In genomic region chr11:57184216-57184615, GRCm38 (mm10) we compare ENCODE assay signal across 32 mouse cellular contexts.
"Had no signal": no experiment of that assay in that cellular context is flagged by ENCODE, and none has a peak within 500 bp of the region (broad histone marks: within the 10 kb centered on the region; RNA-seq: fewer than 3 reads in every experiment).

No protein-coding gene starts in this region.

- H3K27me3 ChIP-seq: limb, embryonic 12.5 days; limb, embryonic 13.5 days; limb, embryonic 15.5 days; liver, embryonic 12.5 days; liver, embryonic 13.5 days; liver, embryonic 15.5 days; lung, embryonic 15.5 days; megakaryocyte, embryonic 14.5 days; midbrain, embryonic 12.5 days; midbrain, embryonic 13.5 days; midbrain, embryonic 15.5 days; neural tube, embryonic 12.5 days; neural tube, embryonic 13.5 days had no signal

- H3K9me3 ChIP-seq: limb, embryonic 10.5 days; limb, embryonic 12.5 days; limb, embryonic 13.5 days; limb, embryonic 15.5 days; liver, embryonic 12.5 days; liver, embryonic 13.5 days; liver, embryonic 15.5 days; lung, embryonic 15.5 days; megakaryocyte, embryonic 14.5 days; midbrain, embryonic 10.5 days; midbrain, embryonic 12.5 days; midbrain, embryonic 13.5 days; midbrain, embryonic 15.5 days; neural tube, embryonic 12.5 days; neural tube, embryonic 13.5 days had no signal

- ATAC-seq: liver, embryonic 12.5 days; liver, postnatal 0 days; lung, postnatal 0 days; midbrain, embryonic 13.5 days; midbrain, embryonic 15.5 days; midbrain, embryonic 16.5 days had no signal

- H3K4me1 ChIP-seq: limb, embryonic 10.5 days; limb, embryonic 12.5 days; limb, embryonic 13.5 days; limb, embryonic 15.5 days; liver, embryonic 12.5 days; liver, embryonic 13.5 days; liver, embryonic 15.5 days; lung, embryonic 15.5 days; megakaryocyte, embryonic 14.5 days; midbrain, embryonic 10.5 days; midbrain, embryonic 12.5 days; midbrain, embryonic 13.5 days; midbrain, embryonic 15.5 days; neural tube, embryonic 12.5 days; neural tube, embryonic 13.5 days had no signal

- H3K27ac ChIP-seq: limb, embryonic 10.5 days; limb, embryonic 12.5 days; limb, embryonic 13.5 days; limb, embryonic 15.5 days; liver, embryonic 12.5 days; liver, embryonic 13.5 days; liver, embryonic 14.5 days; liver, embryonic 15.5 days; lung, embryonic 15.5 days; macrophage; midbrain, embryonic 10.5 days; midbrain, embryonic 12.5 days; midbrain, embryonic 13.5 days; midbrain, embryonic 15.5 days; neural tube, embryonic 12.5 days; neural tube, embryonic 13.5 days had no signal

- H3K9ac ChIP-seq: limb, embryonic 12.5 days; limb, embryonic 13.5 days; limb, embryonic 15.5 days; liver, embryonic 12.5 days; liver, embryonic 13.5 days; liver, embryonic 14.5 days; liver, embryonic 15.5 days; liver, postnatal 0 days; lung, embryonic 14.5 days; lung, embryonic 15.5 days; midbrain, embryonic 12.5 days; midbrain, embryonic 13.5 days; midbrain, embryonic 15.5 days; neural tube, embryonic 12.5 days; neural tube, embryonic 13.5 days had no signal

- H3K4me3 ChIP-seq: limb, embryonic 10.5 days; limb, embryonic 12.5 days; limb, embryonic 13.5 days; limb, embryonic 15.5 days; liver, embryonic 12.5 days; liver, embryonic 13.5 days; liver, embryonic 15.5 days; lung, embryonic 15.5 days; megakaryocyte, embryonic 14.5 days; midbrain, embryonic 10.5 days; midbrain, embryonic 12.5 days; midbrain, embryonic 13.5 days; midbrain, embryonic 15.5 days; myocyte; neural tube, embryonic 12.5 days; neural tube, embryonic 13.5 days had no signal

- H3K4me2 ChIP-seq: limb, embryonic 12.5 days; limb, embryonic 13.5 days; limb, embryonic 15.5 days; liver, embryonic 11.5 days; liver, embryonic 12.5 days; liver, embryonic 13.5 days; liver, embryonic 15.5 days; lung, embryonic 14.5 days; lung, embryonic 15.5 days; midbrain, embryonic 11.5 days; midbrain, embryonic 12.5 days; midbrain, embryonic 13.5 days; midbrain, embryonic 15.5 days; neural tube, embryonic 12.5 days; neural tube, embryonic 13.5 days had no signal

- H3K36me3 ChIP-seq: limb, embryonic 10.5 days; limb, embryonic 12.5 days; limb, embryonic 13.5 days; limb, embryonic 15.5 days; liver, embryonic 12.5 days; liver, embryonic 13.5 days; liver, embryonic 15.5 days; lung, embryonic 15.5 days; midbrain, embryonic 10.5 days; midbrain, embryonic 12.5 days; midbrain, embryonic 13.5 days; midbrain, embryonic 15.5 days; neural tube, embryonic 12.5 days had no signal

- DNase-seq: left cerebral cortex, postnatal 4 days; liver; liver, embryonic 13.5 days; liver, postnatal 0 days; lung, adult 18-20 months; lung, adult 2 months; lung, embryonic 14.5 days; lung, postnatal 10 days; lung, postnatal 14 days; lung, postnatal 36 days; midbrain, embryonic 14.5 days had no signal
